Mouse (Mus musculus) olfactory bulb, adult 2 months (tissue): ENCODE measurements at regions not wholly inside any gene's neighbourhood (a gene's known extent, or its start where the extent isn't known, plus 50 kb on each side); places are given as distances from the start of the nearest gene placed in this dataset.

Experiments
- CTCF ChIP-seq: fragments of 200-500 bp; IDR thresholded peaks from 2 replicates; pipeline ENCODE4 v1.5.1; 2012; ENCODE audit warnings: low read depth, mild to moderate bottlenecking, low read length, moderate library complexity; ENCODE audit not compliant: insufficient read depth
- POLR2A ChIP-seq: fragments of 200-500 bp; IDR thresholded peaks from 2 replicates; pipeline ENCODE4 v1.6.1; 2012; ENCODE audit warnings: mild to moderate bottlenecking, low read depth, low read length, moderate library complexity; ENCODE audit not compliant: insufficient read depth

- TF ChIP-seq CTCF (no peak), POLR2A (no peak)
These were observed 377.6 kb upstream of the Ctso start for GRCm38 (mm10) chr3:81554773-81555172.
